Mouse (Mus musculus): ENCODE measurements at regions not wholly inside any gene's neighbourhood (a gene's known extent, or its start where the extent isn't known, plus 50 kb on each side); places are given as distances from the start of the nearest gene placed in this dataset.

DNA sequence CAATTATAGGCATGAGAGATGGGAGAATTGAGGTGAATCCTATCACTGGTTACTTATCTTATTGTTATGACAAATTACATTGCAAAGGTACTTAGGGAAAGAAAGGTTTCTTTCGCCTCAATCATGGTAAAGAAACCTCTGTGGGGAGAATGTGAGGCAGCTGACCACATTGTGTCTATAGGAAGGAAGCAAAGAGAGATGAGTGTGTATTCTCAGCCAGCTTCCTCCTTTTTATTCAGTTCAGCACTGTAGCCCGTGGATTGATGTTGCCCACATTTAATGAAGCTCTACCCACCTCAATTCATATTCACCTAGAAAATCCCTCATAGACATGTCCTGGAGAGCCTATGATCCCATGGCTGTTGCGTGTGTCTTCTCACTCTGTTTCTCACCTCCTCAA, 406.2 kb downstream of the Atp6ap1l start:
- ATAC-seq (replicated peaks; ENCODE audit: low read depth, poor library complexity, severe bottlenecking), result peak; percentile 89

DNA sequence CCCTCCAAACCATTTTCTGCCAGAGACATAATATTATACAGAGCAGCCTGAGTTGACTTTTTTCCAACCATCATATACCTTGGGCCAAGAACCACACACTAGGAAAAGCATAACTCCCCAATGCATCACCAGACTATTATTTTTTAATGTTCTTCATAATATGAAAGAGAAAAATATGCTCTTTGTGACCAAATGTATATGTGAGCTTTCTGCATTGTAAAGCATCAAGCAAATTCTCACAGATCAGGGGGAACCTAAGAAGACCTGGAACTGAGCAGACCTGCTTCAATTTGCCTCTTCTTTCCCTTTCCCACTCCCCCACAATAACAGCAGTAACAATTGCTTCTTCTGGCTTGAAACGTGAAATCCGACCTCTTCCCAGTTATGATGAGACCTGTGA, 407.6 kb downstream of the Atp6ap1l start:
- ATAC-seq (replicated peaks; ENCODE audit: low read depth, poor library complexity, severe bottlenecking), result no peak

DNA sequence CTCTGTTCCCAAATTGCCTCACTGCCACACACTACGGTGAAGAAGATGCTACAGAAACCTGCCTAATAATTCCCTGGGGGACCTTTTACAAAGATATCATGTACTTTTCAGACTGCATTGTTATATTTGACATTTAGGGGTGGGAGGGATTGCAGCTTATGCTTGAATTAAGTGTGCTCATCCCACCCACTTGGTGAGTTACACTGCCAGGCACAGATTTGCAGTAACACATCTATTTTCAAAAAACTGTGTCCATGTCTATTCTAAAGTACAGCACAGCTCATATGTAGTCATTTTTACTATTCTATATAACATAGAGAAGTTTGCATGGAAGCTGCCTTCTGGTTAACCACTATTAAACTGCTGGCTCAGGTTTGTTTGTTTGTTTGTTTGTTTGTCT, 404.3 kb upstream of the Xrcc4 start:
- no peak for ATAC-seq (replicated peaks; ENCODE audit: low read depth, poor library complexity, severe bottlenecking)

DNA sequence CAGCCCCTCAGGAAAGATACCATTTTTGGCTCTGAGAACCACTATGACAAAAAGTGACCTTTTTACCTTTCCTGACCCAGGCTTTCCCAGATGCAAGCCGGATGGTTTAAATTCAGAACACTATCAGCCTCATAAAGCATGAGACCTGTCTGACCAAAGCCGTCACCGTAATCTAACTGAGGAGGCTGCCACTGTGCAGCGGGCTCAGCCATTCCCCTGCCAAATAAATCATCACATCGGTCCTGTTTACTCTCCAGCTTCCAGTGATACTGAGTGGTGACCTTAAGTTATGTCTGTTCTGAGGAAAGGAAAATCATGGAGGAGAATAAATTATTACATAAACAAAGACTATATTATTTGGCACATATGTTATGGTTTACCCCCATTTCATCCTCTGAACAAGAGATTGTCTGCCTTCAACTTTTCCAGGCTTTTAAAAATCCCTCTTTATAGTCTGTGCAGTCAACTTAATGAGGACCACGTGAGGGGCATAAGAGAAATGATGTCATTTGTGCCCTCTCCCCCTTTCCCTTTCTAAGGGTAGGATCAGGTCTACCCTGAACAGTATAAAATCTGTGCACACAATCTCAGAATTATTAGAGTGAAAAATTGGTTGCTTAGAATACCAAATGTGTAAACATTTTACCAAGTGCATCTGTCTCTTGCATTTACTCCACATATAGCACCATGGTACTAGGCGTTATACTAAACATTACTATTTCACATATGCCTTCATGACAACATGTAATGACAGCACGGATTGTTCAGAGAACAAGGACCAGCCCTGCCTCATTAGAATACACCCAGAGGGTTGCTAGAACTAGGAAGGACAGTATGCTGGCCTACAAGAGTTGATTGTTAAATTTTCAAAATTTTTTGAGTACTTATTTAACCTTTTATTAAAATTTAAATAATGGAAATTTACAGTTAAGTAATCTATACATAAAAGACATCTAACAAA, 401.9 kb upstream of the Xrcc4 start:
- no peak for ATAC-seq (replicated peaks; ENCODE audit: low read depth, poor library complexity, severe bottlenecking)

DNA sequence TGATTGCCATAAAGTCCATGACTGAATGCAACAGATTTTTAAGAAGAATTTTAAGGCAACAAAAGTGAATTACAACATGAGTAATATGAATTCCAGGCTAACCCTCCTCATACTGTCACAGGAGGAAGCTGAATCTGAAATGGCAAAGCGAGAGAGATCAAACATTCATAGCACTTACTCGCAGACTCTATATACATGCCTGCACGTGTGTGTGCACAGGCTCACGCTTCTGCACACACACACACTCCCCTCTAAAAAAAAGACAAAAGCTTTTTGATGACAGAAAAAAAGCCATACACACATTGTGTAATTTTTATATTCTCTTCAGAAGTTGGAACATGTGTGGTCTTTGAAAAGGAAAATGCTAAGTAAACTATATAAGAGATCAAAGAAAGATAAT, 391.1 kb upstream of the Xrcc4 start:
- ATAC-seq (replicated peaks; ENCODE audit: low read depth, poor library complexity, severe bottlenecking), result no peak

DNA sequence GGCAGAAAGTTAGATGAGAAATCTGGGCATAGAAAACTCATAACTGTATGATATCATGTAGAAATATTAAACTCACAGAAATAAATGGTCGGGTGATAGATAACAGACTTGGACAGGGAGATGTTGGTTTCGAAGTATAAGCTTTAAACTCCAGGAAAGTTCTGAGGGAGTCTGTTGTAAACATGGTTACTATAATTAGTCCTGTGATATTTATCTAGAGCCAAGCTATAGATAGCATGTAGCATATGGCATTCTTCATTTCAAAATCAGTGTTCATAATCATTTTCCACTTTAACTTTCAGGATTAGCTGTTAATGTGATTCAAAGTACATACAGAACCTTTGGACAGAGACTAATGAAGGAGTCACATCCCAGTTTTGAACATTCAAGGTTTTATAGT, 387.5 kb upstream of the Xrcc4 start:
- no peak for ATAC-seq (replicated peaks; ENCODE audit: low read depth, poor library complexity, severe bottlenecking)

DNA sequence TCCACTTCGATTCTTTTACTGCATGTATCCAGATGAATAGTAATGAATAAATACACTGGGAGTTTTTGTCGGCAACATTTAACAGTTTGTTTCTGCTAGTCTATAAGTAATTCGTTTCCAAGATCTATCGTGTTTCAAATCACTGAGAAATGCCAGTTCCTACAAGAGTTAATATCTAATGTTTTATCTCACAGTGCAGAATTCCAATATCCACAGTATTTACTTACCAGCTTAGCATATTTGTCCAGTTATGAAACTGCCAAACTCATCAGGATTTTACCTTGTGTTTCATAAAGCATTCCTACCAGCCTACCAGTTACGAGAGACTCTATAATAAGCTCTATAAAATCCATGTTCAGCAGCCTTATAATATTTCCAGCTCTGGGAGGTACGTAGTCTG, 385.1 kb upstream of the Xrcc4 start:
- ATAC-seq (replicated peaks; ENCODE audit: low read depth, poor library complexity, severe bottlenecking), result no peak

DNA sequence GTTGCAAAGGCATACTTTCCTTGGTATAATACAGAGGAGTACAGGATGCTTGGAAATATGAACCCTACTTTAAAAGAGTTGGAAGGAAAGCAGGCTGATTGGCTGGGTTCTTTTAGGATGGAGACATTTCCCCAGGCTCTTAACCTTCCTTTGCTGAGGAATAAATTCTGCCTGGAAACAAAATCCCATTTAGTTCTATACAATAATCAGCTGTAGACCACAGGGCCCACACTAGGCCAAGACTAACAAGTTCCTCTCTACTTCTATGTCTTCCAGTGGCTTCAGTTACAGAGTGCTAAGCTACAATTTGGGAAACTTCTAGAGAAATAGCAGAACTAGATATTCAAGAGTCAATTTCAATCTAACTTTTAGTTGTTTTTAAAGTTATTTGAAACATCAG, 384.6 kb upstream of the Xrcc4 start:
- no peak for ATAC-seq (replicated peaks; ENCODE audit: low read depth, poor library complexity, severe bottlenecking)

DNA sequence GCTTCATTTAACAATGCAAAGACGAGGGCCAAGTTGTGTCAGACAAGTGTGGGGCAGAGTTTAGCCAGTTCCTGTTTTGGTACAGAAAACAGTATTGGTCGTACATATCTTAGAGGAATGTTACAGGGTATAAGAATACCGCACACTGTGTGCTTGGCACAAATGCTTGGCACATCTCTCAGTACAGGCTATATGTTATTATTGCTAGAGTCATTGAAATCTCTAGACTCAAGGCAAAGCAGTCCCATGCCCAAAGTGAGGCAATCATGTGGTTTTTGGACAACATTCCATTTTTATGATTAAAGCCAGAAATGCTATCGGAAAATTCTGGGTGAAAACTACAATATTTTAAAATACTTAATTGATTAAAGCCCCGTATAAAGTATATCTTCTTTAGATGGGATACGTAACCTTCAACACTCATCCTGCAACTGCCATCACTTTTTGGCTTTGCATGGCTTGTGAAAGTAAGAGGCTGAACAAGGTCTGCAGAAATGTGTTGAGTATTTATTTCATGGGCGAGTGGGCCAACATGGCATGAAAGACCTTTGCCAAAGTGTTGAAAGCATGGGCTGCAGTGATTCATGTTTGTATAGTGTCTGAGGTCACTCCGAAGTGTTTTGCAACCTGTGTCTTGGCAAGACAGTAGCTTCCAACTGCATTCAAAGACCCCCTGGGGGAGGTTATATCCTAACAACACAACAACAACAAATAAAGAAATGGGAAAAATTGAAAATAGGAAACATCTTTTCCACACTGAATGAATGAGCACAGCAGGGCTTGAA, 383.8 kb upstream of the Xrcc4 start:
- ATAC-seq (replicated peaks; ENCODE audit: low read depth, poor library complexity, severe bottlenecking), result no peak

DNA sequence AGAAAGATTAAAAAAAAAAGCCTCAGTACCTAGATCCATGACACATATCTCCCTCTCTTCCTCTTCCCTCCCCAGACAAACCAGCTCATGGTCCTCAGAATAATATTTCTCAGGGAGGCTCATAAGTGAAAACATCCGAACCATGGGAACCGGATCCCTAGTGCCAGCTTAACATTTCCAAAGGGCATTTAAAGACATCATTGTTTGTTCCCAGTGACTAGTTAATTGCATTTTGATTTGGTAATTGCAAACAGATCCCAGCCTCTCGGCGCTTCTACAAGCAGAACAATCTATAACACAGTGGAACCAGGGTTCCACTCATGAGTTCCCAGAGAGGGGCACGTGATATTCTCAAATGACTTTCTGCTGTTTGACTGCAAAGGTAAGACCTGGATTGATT, 376.7 kb upstream of the Xrcc4 start:
- ATAC-seq (replicated peaks; ENCODE audit: low read depth, poor library complexity, severe bottlenecking), result no peak

DNA sequence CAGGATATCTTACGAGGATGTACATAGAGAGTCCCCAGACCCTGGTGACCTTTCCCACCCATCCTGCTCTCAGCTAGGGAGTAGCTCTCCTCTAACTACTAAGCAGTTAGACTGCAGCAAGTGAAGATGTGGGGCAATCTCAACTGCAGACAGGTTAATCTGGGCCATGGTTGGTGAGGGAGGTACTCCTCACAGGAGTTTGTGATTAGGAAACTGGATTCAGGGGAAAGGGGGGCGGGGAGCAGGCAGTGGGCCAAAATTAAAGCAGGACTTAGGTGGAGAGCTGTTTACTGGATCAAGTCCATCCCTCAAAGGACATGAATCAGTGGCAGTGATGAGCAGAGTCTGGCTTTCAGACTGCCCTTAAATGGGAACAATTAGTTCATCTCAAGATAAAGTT, 374.6 kb upstream of the Xrcc4 start:
- no peak for ATAC-seq (replicated peaks; ENCODE audit: low read depth, poor library complexity, severe bottlenecking)

DNA sequence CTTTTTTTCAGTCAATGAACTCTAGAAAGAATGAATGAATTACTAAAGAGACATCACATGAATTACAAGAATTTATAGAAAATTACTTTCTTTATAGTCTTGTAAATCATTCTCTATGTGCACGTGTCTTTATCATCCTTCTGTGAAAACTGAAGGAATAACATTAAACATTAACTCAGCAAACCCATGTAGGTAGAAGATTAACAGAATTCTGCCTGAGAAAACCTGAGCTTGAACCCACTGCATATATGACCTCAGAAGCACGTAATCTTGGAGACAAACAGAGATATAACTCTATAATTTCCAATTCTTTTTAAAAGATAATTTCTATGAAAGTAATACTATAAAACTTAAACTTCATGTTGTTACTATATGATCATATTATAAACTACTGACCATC, 374.0 kb upstream of the Xrcc4 start:
- ATAC-seq (replicated peaks; ENCODE audit: low read depth, poor library complexity, severe bottlenecking), result no peak

DNA sequence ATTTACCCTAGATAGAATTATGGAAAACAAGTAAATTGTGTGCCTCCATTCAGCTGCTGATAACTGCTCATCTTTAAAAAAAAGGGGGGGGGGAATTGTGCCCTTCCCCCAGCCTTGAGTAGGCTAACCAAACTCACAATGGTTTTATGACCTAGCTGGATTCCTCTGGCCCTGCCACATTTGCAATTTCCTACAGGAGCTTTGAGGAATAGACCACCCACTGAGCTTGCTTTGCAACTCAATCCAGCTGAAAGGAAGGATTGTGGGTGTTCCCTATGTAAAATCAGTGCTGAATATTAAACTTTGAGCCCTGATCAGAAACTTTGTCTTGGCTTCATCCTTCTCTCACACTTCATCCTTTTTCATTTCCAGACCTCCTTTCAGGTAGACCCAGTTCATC, 365.2 kb upstream of the Xrcc4 start:
- no peak for ATAC-seq (replicated peaks; ENCODE audit: low read depth, poor library complexity, severe bottlenecking)

DNA sequence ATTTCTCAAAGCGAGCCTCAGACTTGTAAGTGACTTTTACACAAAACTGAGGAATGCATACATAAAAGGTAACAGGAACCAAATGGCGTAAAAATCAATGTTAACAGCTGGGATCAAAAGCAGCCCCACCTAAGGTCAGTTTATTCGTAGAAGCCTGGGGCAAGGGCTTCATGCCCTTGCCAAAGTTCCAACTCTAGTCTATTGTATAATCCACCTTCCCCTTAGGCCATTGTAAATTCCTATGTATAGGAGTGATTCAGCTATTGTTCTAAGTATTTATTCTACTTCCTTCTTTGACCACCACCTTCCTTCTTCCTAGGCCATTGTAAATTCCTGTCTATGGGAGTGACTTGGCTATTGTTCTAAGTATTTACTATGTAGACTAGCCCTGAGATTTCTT, 337.5 kb upstream of the Xrcc4 start:
- ATAC-seq (replicated peaks; ENCODE audit: low read depth, poor library complexity, severe bottlenecking), result no peak

DNA sequence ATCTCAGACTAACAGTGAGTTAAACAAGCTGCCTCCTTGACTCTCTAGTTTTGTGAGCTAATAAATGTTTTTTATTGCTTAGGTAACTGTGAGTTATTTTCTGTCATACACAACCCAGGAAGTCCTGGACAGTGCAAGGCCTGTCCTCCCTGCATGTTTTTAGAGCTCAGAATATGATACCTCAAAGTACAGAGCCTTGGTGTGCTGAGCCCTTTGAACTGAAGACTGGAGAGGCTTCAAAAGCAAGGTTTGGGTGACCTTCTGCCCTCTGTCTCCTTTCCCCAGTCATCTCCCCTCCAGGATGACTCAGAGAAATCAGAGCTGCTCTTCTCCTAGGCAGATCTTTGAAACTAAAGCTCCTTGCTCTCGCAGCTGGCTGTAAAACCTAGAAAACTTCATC, 336.0 kb upstream of the Xrcc4 start:
- ATAC-seq (replicated peaks; ENCODE audit: low read depth, poor library complexity, severe bottlenecking), result no peak

DNA sequence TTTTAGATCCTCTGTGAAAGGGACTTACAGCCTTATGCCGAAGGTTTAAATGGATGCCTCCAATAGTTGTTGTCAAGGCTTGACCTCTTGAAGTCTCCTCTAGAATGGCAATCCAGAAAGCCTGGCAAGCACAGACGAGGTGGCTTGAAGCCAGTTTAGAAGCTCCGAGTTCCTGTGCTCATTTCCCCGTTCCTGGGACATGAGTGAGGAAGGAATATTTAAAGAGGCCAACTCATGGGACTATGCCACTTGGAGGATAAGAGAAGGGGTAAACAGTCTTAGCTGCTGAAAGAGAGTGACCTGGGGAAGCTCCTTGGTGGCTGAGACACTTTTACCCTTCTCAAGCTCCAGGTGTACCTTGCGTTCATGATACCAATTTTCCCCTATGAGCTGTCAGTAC, 335.1 kb upstream of the Xrcc4 start:
- ATAC-seq (replicated peaks; ENCODE audit: low read depth, poor library complexity, severe bottlenecking), result no peak

DNA sequence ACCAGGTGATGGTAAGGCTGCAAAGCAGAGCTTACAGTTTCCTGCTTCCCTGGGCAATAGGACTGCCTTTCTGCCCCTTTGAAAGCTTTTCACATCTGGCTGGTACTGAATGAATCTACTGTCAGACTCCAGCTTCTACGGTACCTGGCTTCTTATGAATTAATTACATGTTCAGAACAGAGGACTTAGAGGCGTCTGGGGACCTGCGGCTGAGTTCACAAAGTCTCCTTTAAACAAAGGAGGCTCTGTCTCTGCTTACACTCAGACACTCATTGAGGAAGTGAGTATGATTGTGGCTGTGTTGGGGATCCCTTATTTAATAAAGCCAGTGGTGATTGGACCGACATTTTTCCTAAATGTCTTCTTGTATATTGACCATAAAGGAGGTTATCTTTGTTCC, 331.6 kb upstream of the Xrcc4 start:
- ATAC-seq (replicated peaks; ENCODE audit: low read depth, poor library complexity, severe bottlenecking), result no peak

DNA sequence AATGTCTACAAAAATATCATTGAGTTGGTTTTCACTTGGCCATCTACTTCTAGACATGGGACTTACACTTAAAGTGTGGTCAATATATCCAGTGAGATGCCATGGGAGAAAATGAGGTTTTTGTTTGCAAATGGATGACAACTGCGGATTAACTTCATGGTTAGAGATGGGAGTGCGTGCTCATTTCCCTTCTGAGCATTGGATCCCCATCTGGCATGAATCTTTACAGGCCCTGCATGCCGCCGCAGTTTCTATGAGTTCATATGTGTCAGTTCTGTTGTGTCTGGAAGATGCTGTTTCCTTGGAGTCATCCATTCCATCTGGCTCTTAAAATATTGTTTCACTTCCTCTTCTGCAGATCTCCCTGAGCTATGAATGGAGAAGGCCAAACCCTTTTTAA, 315.0 kb upstream of the Xrcc4 start:
- peak; percentile 32; the same call in 1 of the 2 replicates for ATAC-seq (replicated peaks; ENCODE audit: low read depth, poor library complexity, severe bottlenecking)

DNA sequence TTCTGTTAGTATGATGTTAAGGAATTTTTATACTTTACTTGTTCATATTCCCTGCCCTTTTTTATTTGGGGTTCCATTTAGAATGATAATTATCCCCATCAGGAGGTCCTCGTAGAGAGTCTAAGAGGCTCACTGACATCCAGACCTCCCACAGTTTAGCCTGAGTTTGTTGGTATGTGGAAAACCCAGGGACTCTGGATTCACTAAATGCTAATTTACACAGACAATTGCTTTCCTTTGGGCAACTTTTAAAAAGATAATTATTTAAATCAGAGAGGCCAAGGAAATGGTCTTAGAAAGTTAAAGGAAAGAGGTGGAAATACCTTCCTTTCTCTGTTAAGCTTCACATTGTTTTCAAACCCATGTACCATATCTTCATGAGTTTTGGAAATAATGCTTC, 312.7 kb upstream of the Xrcc4 start:
- ATAC-seq (replicated peaks; ENCODE audit: low read depth, poor library complexity, severe bottlenecking), result no peak

DNA sequence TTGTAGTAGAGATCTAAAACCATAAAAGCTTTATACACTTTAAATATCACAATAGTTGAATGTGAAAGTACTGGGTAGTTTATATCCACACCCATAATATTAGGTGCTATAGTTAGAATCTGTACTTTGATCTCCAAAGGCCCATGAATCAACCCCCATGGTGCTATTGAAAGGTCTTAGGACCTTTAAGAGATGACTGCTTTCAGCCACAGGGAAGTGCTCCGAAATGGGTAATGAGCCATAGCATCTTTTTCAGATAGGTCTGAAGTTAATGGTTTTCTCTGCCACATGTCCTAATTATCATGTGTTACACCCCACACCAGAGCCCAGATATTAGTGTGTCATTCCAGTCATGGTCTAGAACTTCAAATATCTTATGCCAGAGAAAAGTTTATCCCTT, 312.1 kb upstream of the Xrcc4 start:
- no peak for ATAC-seq (replicated peaks; ENCODE audit: low read depth, poor library complexity, severe bottlenecking)

DNA sequence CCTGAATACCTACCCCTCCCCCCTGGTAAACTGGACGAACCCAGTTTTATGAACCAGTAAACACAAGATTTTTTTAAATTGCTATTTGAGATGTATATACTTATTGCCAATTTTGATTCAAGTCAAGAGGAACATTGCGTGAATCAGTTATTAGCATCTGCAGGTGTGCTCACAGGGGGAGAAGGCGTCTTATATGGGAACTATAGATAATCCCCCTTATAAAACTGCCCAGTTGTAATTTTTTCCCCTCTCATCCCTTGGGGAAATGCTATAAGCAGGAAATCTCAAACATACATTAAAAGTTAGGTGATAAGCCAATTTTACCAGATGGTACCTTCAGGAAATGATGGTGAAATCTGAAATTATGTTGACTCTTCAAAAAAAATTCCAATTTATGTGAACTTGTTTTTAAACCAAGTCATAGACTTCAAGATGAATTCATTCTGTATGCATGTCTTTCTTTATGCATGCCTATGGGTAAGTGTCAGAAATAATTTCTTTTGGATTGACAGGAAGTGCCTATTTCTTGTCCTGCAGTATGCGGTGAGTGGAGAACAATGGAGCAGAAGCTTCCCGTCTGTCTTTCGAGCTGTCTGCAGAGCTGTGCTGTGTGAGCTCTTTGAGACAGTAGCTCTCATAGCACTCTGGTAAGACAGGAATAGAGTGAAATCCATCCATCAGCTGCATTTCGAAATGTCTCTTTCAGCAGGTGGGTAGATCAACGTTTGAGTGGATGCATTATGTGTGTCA, 306.0 kb upstream of the Xrcc4 start:
- ATAC-seq (replicated peaks; ENCODE audit: low read depth, poor library complexity, severe bottlenecking), result no peak

Data from common myeloid progenitor, adult 5-6 weeks (primary cell).